Mouse (Mus musculus): ENCODE measurements around the gene Itm2b.
A peak's percentile ranks its signal among the peaks of the same experiment; 100 is the strongest.

Gene Itm2b

GRCm38 (mm10) chr14:73384913-73385719 lies at the start of gene Itm2b:
Gene Itm2b (minus strand): TSS chr14:73385289.
- peak; percentile 72 for DNase-seq (ENCODE audit: low read depth, low spot score)

GRCm38 (mm10) chr14:73433487-73433886 lies 48.4 kb upstream of the Itm2b start:
- no peak for DNase-seq (ENCODE audit: low read depth, low spot score)

DNA sequence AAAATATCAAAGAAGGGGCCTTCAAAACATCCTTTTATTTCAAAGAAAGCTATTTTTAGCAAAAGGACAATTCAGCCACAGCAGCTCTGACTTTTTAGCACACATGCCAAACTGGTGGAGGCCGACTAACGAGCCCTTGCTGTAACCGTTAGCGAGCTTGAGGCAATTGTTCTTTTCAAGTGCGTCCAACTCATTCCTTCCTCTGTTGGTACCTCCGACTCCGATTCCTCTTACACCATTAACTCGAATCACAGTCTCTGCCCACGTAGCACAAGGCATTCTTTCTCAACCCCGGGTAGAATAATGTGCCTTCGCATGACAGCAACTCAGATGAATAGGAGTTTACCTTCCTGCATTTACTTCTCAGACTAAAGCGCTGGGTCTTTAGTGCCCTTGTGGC lies 45.5 kb upstream of the Itm2b start:
- DNase-seq (ENCODE audit: low read depth, low spot score): no peak

DNA sequence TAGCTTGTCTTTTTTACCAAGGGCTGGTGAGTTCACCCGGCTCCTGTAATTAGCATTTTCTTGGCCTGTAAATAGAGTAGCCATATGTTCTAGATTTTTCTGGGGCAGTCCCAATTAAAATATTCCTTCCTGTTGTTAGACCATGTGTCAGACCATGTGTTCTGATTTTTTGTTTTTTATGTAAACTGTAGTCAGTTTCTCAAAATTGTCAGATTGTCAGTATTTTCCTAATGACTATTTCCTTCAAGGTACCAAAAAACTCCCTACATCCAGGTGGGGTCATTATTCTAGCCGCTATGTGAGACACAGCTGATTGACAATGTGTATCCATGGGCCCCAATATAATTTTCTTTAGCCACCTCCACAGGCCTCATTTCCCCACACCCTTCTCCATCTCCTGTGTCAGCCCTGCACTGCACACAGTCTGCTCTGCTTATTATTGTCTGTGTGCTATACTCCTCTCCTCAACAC lies 40.5 kb upstream of the Itm2b start:
- DNase-seq (ENCODE audit: low read depth, low spot score): no peak

- no peak for DNase-seq (ENCODE audit: low read depth, low spot score)
Observed at GRCm38 (mm10) chr14:73424961-73425360, 39.9 kb upstream of the Itm2b start.

DNA sequence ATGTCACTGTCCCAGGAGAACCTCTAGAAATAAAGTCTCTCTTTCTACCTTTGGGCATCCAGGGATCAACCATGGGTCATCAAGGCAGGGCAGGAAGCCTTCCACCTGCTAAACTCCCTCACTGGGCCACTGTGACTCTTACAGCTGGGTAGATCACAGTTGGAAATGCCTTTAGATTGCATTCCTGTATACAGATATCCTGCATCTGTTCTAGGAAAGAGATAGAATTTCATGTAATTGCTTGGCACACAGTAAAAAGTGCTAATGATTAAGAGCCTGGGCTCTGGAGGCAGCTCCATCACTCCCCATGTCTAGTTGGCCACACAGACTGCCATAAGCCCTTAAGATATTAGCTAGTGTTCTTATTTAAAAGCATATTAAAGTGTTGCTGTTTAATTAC lies 38.5 kb upstream of the Itm2b start:
- DNase-seq (ENCODE audit: low read depth, low spot score): no peak

GRCm38 (mm10) chr14:73422621-73423020 lies 37.5 kb upstream of the Itm2b start:
- no peak for DNase-seq (ENCODE audit: low read depth, low spot score)

- no peak for DNase-seq (ENCODE audit: low read depth, low spot score)
Observed at GRCm38 (mm10) chr14:73421580-73421979, 36.5 kb upstream of the Itm2b start.

- DNase-seq (ENCODE audit: low read depth, low spot score): no peak
Observed at GRCm38 (mm10) chr14:73420138-73420745, 35.2 kb upstream of the Itm2b start.

DNA sequence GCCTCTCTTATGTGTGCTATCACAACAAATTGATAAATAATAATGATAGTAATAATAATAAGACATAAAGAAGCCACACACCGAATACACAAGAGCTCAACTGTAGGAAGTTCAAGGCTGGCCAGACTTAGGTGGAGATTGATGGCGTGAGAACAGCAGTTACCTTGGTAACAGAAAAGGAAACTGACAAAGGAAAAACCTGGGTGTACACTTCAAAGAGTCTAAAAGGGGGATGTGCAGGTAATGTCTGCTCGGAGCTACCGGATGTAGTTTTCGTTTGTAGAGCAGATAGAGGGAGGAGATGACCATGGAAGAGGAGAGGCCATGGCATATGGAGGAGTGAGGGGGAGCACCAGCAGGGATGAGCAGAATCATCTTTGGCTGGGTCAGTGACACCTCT lies 31.4 kb upstream of the Itm2b start:
- no peak for DNase-seq (ENCODE audit: low read depth, low spot score)

DNA sequence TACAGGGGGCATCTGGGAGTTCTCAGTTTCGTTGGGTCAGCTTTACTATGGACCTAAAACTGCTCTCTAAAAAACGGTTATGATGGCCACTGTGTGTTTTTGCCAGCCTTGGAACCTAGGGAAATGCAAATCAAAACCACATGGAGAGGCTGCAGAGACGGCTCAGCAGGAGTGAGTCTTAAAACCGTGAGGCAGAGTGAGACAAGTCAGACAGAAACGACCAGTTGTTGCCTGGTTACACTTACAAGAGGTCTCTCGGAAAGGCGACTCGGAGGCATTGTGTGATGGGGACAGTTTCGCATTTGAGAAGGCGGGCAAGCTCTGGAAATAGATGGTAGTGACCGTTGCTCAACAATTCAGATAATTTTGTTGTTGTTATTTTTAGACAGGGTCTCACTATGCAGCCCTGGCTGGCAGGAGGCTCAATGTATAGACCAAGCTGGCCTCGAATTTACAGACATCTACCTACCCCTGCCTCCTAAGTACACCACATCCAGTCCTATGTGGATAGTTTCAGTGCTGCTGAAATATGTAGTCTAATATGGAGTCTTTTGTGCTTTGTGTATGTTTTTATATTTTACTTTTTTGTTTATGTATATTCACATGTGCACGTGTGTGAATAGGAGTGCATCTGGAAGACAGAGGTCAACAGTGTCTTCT lies 30.4 kb upstream of the Itm2b start:
- DNase-seq (ENCODE audit: low read depth, low spot score): no peak

DNA sequence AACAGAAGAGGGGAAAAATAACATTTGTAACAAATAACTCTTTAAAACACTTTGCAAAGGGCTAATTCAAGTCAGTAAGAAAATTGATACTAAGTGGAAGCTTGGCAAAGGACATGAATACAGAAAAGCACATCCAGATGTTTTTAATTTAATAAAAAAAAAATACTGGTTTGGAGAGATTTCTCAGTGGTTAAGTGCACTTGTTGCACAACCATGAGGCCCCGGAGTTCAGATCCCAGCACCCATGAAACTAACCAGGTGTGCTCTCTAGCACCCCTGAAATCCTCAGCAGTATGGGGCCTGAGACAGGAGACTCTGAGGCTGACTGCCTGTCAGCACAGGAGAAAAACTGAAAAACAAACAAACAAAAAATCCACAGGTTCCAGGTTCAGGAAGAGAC lies 26.6 kb upstream of the Itm2b start:
- DNase-seq (ENCODE audit: low read depth, low spot score): no peak

DNA sequence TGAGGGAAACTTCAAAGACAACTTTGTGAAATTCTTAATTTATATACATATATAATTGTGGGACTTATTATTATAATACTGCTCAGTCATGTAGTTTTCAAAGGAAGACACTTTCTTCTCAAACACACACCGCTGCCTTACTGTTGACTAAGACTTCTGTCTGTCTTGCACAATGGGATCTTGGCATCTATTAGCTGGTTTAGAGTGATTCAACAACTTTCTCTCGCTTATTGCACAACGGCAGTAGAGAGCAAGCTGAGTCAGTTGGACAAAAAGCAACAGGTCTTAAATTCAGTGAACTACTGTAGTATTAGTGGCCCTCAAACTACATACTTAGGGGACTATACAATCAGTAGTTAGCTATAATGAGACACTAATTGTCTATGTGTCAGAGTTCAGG lies 25.0 kb upstream of the Itm2b start:
- DNase-seq (ENCODE audit: low read depth, low spot score): no peak

DNA sequence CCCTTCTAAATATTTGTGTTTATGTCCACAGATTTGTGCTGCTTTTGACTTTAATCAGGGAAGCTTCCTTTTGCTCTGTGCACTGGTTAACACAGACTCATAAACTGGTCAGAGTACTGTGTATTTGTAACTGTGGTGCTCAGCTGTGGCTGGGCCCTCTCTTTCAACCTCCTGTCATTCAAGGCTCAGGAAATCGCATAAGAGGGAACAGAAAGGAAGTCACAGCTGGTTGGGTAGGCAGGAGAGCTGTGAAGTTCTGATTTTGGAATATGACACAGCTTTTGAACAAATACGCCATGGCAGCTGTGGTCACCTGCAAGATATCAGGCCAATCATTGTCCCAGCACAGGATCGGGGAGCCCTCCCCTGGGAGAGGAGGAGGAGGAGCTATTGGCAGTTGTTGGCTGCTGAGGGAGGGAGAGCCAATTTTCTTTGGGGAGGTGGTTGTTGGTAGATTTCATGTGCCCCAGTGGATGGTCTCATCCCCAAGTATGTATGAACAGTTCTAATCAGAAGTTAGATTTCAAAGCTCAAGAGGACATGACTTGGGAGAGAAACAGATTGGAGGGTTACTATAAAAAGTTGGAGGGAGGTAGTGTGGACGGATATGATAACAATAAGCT lies 23.2 kb upstream of the Itm2b start:
- no peak for DNase-seq (ENCODE audit: low read depth, low spot score)

DNA sequence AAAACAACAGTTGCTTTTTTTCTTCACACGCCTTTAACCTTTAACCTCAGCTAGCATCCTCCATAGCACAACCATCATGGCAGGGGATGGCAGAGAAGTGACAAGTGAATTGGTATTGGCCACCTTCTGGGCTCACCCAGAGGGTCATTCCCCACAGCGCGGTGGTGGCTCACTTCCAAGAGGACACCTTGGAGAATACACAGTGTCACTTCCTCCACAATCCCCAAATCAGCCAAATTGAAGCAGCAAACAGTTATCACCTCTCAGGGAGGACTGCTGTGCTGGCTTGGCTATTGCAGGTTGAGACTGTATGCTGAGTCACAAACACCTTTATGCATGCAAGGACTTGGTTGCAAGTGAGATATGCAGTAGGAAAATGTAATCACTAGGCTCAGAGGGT lies 18.9 kb upstream of the Itm2b start:
- DNase-seq (ENCODE audit: low read depth, low spot score): no peak

DNA sequence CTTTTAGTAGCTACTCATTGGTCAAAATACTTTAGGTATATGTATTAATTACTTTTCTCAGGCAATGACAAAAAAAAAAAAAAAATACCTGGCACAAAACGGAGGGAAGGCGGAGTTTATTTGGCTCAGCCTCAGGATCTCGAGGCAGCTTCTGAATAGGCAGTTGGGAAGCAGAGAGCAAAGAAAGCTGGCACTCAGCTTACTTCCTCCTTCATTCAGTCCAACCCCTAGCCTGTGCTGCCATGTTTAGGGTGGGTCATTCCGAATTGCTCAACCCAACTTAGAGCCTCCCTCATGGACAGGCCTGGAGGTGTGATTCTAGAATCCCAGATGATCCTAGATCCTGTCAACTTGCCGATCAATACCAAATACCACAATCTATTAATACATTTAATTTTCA lies 18.3 kb upstream of the Itm2b start:
- DNase-seq (ENCODE audit: low read depth, low spot score): no peak

- no peak for DNase-seq (ENCODE audit: low read depth, low spot score)
Observed at GRCm38 (mm10) chr14:73402296-73403035, 17.4 kb upstream of the Itm2b start.

DNA sequence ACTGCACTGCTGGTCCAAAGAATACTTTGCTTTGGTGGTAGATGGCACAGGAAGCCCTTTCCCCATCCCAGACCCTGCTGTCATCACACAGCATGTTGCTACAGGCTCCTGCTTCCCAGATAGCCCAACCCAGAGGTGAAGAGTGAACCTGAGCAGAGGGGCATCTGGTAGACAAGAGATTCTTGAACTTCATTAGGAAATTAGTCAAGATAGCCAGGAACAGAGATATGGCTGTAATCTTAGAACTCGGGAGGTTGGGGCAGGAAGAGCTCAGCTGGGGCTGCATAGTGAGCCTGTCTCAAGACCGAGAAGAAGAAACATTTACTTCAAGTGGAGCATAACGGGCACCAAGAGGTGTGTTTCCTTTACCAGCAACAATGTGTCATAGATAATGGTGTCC lies 16.3 kb upstream of the Itm2b start:
- DNase-seq (ENCODE audit: low read depth, low spot score): no peak

DNA sequence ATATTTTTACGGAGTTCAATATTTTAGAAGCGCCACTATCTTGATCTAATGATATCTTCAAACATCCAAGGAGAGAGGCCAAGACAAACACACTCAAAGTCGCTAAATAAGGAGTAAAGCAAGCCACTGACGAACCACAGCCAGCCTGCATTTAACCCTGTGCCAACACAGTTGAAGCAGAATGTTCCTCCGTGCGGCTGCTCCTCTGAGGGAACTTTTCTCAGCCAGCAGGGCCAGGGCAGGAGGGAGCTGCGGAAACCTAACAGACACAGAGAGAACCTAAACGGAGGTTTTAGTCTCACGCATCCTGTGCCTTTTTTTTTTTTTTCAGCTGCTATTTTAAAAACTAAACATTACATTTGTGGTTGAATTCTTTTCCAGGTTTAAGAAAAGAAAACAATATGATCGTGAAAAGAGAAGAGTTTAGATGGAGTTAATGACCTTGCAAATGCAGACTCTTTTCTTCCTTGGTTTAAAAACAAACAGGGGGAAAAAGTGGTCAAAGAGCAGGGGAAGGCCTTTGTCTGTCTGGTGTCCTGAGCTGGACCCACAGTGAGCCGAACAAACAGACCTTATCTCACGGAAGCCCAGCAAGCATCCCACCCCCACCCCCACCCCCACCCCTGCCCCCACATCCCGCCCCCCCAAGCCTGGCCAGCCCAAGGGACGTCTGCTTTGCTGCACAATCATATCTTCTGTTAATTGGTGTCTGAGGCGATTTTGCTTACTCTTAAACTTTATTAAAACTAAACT lies 15.0 kb upstream of the Itm2b start:
- no peak for DNase-seq (ENCODE audit: low read depth, low spot score)

DNA sequence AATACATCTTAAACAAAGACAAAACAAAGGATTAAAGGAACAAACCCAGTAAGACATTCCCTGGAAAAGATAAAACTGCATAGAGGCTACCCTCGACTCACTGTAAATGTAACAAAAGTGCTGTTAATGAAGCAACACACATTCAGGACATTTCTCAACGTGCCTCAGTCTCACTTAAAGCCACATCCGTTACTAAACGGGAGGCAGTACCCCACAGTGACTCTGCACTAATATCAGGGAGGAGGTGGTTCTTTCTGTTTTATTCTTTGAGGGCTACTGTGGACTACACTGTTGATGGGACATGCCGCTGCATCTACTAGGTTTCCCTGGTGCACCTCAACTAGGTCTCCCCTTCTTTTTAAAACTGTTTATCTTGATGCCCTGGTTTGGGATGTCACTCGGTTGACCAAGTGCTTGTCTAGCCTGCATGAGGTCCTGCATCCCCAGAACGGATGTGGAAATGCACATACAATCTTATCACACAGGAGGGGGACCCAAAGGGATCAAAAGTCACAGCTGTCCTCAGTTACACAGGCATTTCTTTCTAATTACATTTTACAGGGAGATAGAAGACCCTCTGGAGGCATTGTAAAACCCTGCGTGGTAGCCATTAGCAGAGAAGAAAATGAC lies 13.4 kb upstream of the Itm2b start:
- no peak for DNase-seq (ENCODE audit: low read depth, low spot score)

All from retina, postnatal 7 days (tissue).